Mouse (Mus musculus) neural tube, embryonic 15.5 days (tissue): Measurements from ENCODE around the gene Pi4k2a. TPM values are rescaled to one million over a fixed set of nuclear protein-coding genes. Genes with fewer than 3 reads are reported as not detected.
"Not testable (repeated sequence)": the region's sequence is repeated elsewhere in the genome, so short reads cannot be mapped to it uniquely, and the experiment has no call there.

ENCODE experiments used
- ATAC-seq: fragments of 200-750 bp; cut with Nextera tagmentation; 2 replicates; pipeline ENCODE4 v1.8.0; 2017; ENCODE audit warnings: mild to moderate bottlenecking, moderate TSS enrichment, moderate library complexity; ENCODE audit not compliant: low FRiP score
- H3K27ac ChIP-seq: fragments of 300-500 bp; sonication (generic); replicated peaks from 2 replicates; pipeline ENCODE4 v1.5.1; 2015; ENCODE audit warnings: mild to moderate bottlenecking, inconsistent platforms
- H3K27me3 ChIP-seq: fragments of 300-500 bp; sonication (generic); replicated peaks from 2 replicates; pipeline ENCODE4 v1.6.1; 2015; ENCODE audit warnings: inconsistent platforms
- H3K36me3 ChIP-seq: fragments of 300-500 bp; sonication (generic); 2 replicates; pipeline ENCODE4 v1.6.1; 2015; ENCODE audit warnings: inconsistent platforms
- H3K4me1 ChIP-seq: fragments of 300-500 bp; sonication (generic); 2 replicates; pipeline ENCODE4 v1.6.1; 2015; ENCODE audit warnings: inconsistent platforms
- H3K4me2 ChIP-seq: fragments of 300-500 bp; sonication (generic); 2 replicates; pipeline ENCODE4 v1.6.1; 2015; ENCODE audit warnings: inconsistent platforms, mild to moderate bottlenecking, moderate library complexity
- H3K4me3 ChIP-seq: fragments of 300-500 bp; sonication (generic); replicated peaks from 2 replicates; pipeline ENCODE4 v1.5.1; 2015; ENCODE audit warnings: mild to moderate bottlenecking, inconsistent platforms
- H3K9ac ChIP-seq: fragments of 300-500 bp; sonication (generic); replicated peaks from 2 replicates; pipeline ENCODE4 v1.6.1; 2015; ENCODE audit warnings: mild to moderate bottlenecking, inconsistent platforms
- H3K9me3 ChIP-seq: fragments of 300-500 bp; sonication (generic); replicated peaks from 2 replicates; pipeline ENCODE4 v1.6.1; 2016; ENCODE audit warnings: inconsistent platforms
- WGBS: fragments of 180-500 bp; shearing (Covaris S2); methylation state at CpG from one replicate; pipeline ENCODE4 v1.1.7; 2015; ENCODE audit warnings: mixed read lengths; 5-methylcytosine and 5-hydroxymethylcytosine counted together
- polyA plus RNA-seq: library from polyadenylated mRNA; unstranded; fragments of >200 nt; fragmentation: Nextera tagmentation; extraction: Ambion mirVana; gene quantifications from 2 replicates; pipeline ENCODE4 v1.2.1, GENCODE M21; 2015

The Pi4k2a gene
- polyA plus RNA-seq, 1 experiment from 2014 or later = 33.5 TPM

- Histone ChIP-seq H3K4me1 (no peaks in the 10 kb centered on the region), H3K4me3 (no peak overlapping the region), H3K4me2 (no peak overlapping the region), H3K36me3 (peaks cover 6% of the 10 kb centered on the region; the same call in 1 of the 2 replicates), H3K27me3 (no peaks in the 10 kb centered on the region), H3K9me3 (no peaks in the 10 kb centered on the region), H3K27ac (no peak overlapping the region), H3K9ac (no peak overlapping the region)
- 88% methylated on average over 11 of the region's 11 CpGs for WGBS
- no peak for ATAC-seq
These were observed 21.6 kb upstream of the Pi4k2a start for GRCm38 (mm10) chr19:42068441-42069240.

GRCm38 (mm10) chr19:42069241-42069525 is 21.1 kb upstream of the Pi4k2a start:
- Histone ChIP-seq H3K4me3 (no peak overlapping the region), H3K27me3 (no peaks in the 10 kb centered on the region), H3K9ac (no peak overlapping the region), H3K4me1 (no peaks in the 10 kb centered on the region), H3K36me3 (peaks cover 10% of the 10 kb centered on the region; the same call in 1 of the 2 replicates), H3K9me3 (no peaks in the 10 kb centered on the region), H3K4me2 (no peak overlapping the region), H3K27ac (no peak overlapping the region)
- 69% methylated on average over 6 of the region's 6 CpGs for WGBS
- no peak for ATAC-seq

DNA sequence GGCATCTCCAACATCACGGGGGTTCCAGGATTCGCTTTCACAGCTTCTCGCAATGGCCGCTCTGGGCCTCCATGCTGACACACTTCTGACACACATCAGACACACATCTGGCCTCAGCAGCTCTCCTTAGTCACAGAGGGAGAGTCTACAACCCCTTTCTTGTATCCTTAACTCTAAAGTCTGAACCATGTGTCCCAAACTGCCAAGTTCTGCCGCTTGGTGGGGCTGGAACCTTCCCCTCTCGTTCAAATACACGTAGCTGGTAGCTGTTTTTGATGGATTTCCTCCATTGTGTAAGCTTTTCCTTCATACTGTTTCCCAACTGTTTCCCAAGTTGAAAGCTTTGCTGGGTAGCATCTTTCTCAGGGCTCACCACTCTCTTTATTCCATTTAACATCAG is 19.0 kb upstream of the Pi4k2a start:
- no peak overlapping the region for H3K4me2 ChIP-seq
- H3K36me3 ChIP-seq = peaks cover 31% of the 10 kb centered on the region
- no peak overlapping the region for H3K4me3 ChIP-seq
- H3K9ac ChIP-seq = no peak overlapping the region
- WGBS = 85% methylated on average over 7 of the region's 7 CpGs
- no peaks in the 10 kb centered on the region for H3K27me3 ChIP-seq
- no peaks in the 10 kb centered on the region for H3K9me3 ChIP-seq
- H3K4me1 ChIP-seq = no peaks in the 10 kb centered on the region
- H3K27ac ChIP-seq = no peak overlapping the region
- ATAC-seq = no peak

GRCm38 (mm10) chr19:42071886-42072608 is 18.2 kb upstream of the Pi4k2a start:
- Histone ChIP-seq H3K4me2 (no peak overlapping the region), H3K36me3 (peaks cover 37% of the 10 kb centered on the region), H3K27ac (no peak overlapping the region), H3K9me3 (no peaks in the 10 kb centered on the region), H3K4me3 (no peak overlapping the region), H3K4me1 (no peaks in the 10 kb centered on the region), H3K27me3 (no peaks in the 10 kb centered on the region), H3K9ac (no peak overlapping the region)
- no peak for ATAC-seq
- 85% methylated on average over 15 of the region's 15 CpGs for WGBS

DNA sequence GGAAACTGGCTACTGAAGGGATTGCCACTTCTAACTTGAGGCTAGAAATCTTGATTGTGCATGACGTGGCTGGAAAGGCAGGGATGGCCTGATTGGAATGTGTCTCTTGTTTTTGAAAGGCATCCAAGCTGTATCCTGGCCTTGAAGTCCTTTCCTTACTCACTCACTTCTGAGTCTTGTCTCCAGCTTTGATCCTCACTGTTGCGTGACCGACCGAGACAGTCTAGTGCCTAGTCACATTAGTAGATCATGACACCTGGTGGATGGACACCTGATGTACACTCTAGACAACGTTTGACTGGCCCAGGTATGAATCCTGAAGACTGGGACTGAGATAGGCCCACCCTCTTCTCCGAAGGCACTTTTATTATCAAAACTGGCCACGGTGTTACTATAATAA is 17.5 kb upstream of the Pi4k2a start:
- no peak overlapping the region for H3K4me2 ChIP-seq
- peaks cover 41% of the 10 kb centered on the region for H3K36me3 ChIP-seq
- no peaks in the 10 kb centered on the region for H3K27me3 ChIP-seq
- H3K27ac ChIP-seq = no peak overlapping the region
- no peaks in the 10 kb centered on the region for H3K4me1 ChIP-seq
- H3K9me3 ChIP-seq = no peaks in the 10 kb centered on the region
- H3K9ac ChIP-seq = no peak overlapping the region
- no peak overlapping the region for H3K4me3 ChIP-seq
- 84% methylated on average over 7 of the region's 7 CpGs for WGBS
- no peak for ATAC-seq

- Histone ChIP-seq H3K9ac (no peak overlapping the region), H3K27me3 (no peaks in the 10 kb centered on the region), H3K4me3 (no peak overlapping the region), H3K4me2 (no peak overlapping the region), H3K36me3 (peaks cover 48% of the 10 kb centered on the region), H3K4me1 (no peaks in the 10 kb centered on the region), H3K27ac (no peak overlapping the region), H3K9me3 (no peaks in the 10 kb centered on the region)
- ATAC-seq = no peak
- WGBS = 83% methylated on average over 2 of the region's 2 CpGs
These were observed 15.2 kb upstream of the Pi4k2a start for GRCm38 (mm10) chr19:42075051-42075450.

- WGBS = 88% methylated on average over 16 of the region's 16 CpGs
- Histone ChIP-seq H3K4me3 (no peak overlapping the region), H3K4me1 (no peaks in the 10 kb centered on the region), H3K9ac (no peak overlapping the region), H3K4me2 (no peak overlapping the region), H3K27me3 (no peaks in the 10 kb centered on the region), H3K9me3 (no peaks in the 10 kb centered on the region), H3K36me3 (peaks cover 48% of the 10 kb centered on the region), H3K27ac (no peak overlapping the region)
- ATAC-seq = no peak
These were observed 14.3 kb upstream of the Pi4k2a start for GRCm38 (mm10) chr19:42075992-42076391.

DNA sequence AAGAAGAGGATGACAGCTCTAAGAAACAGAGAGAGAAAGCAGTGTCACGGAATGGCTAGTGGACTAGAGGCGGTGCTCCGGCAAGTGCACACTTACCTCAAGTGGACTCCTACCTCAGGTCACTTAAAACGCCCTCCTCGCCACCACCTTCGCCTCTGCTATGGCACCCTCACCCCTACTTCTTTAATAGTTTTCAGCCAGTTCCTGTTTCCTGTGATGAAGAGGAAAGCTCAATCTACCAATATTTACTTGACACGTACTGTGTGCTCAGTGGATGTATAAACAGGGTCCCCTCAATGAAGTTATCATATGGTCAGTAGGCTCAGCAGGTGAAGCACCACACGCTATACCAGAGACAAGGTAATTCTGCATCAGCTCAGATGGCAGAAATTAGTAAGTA is 11.7 kb upstream of the Pi4k2a start:
- Histone ChIP-seq H3K4me3 (no peak overlapping the region), H3K27ac (no peak overlapping the region), H3K4me2 (no peak overlapping the region), H3K9me3 (no peaks in the 10 kb centered on the region), H3K36me3 (peaks cover 43% of the 10 kb centered on the region), H3K27me3 (no peaks in the 10 kb centered on the region), H3K4me1 (no peaks in the 10 kb centered on the region), H3K9ac (no peak overlapping the region)
- 96% methylated on average over 8 of the region's 8 CpGs for WGBS
- ATAC-seq = no peak

GRCm38 (mm10) chr19:42079006-42079405 is 11.3 kb upstream of the Pi4k2a start:
- H3K9me3 ChIP-seq = no peaks in the 10 kb centered on the region
- no peak for ATAC-seq
- no peak overlapping the region for H3K4me3 ChIP-seq
- H3K36me3 ChIP-seq = peaks cover 40% of the 10 kb centered on the region
- no peaks in the 10 kb centered on the region for H3K4me1 ChIP-seq
- no peak overlapping the region for H3K4me2 ChIP-seq
- no peak overlapping the region for H3K9ac ChIP-seq
- 94% methylated on average over 12 of the region's 12 CpGs for WGBS
- H3K27ac ChIP-seq = no peak overlapping the region
- no peaks in the 10 kb centered on the region for H3K27me3 ChIP-seq

DNA sequence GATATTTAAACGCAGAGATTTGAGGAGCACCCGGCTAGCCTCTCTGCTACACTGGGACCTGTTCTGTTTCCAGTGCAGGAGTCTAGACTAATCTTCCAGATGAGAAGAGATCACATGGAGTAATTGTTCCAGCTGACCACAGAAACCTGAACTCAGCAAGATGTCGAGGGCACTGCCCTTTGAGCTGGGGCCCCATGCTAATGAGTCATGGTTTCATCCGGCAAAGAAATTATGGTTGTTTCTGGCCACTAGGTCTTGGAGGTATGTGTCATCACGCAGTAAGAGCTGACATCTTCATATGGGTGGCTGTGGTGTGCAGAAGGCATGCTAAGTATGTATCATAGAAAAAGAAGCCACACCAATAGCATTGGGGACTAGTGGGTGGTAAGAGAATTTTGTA is 10.3 kb upstream of the Pi4k2a start:
- no peak for ATAC-seq
- no peaks in the 10 kb centered on the region for H3K9me3 ChIP-seq
- no peaks in the 10 kb centered on the region for H3K27me3 ChIP-seq
- 0 out of 2 replicates have a peak, but pooled peaks cover 2% of the 10 kb centered on the region for H3K4me1 ChIP-seq
- H3K9ac ChIP-seq = no peak overlapping the region
- H3K36me3 ChIP-seq = peaks cover 30% of the 10 kb centered on the region
- H3K4me3 ChIP-seq = no peak overlapping the region
- 84% methylated on average over 5 of the region's 5 CpGs for WGBS
- H3K4me2 ChIP-seq = no peak overlapping the region
- no peak overlapping the region for H3K27ac ChIP-seq

- no peak overlapping the region for H3K4me3 ChIP-seq
- no peak for ATAC-seq
- no peak overlapping the region for H3K4me2 ChIP-seq
- no peaks in the 10 kb centered on the region for H3K9me3 ChIP-seq
- peaks cover 25% of the 10 kb centered on the region for H3K36me3 ChIP-seq
- no peak overlapping the region for H3K27ac ChIP-seq
- no peak overlapping the region for H3K9ac ChIP-seq
- no peaks in the 10 kb centered on the region for H3K27me3 ChIP-seq
- peaks cover 4% of the 10 kb centered on the region; the same call in 1 of the 2 replicates for H3K4me1 ChIP-seq
- 64% methylated on average over 11 of the region's 11 CpGs for WGBS
These were observed 9.8 kb upstream of the Pi4k2a start for GRCm38 (mm10) chr19:42080469-42080868.

GRCm38 (mm10) chr19:42081613-42082012 is 8.7 kb upstream of the Pi4k2a start:
- not testable (repeated sequence) for H3K4me3 ChIP-seq, H3K4me2 ChIP-seq, H3K27me3 ChIP-seq, H3K27ac ChIP-seq, ATAC-seq, H3K9ac ChIP-seq, H3K9me3 ChIP-seq
- H3K4me1 ChIP-seq = peaks cover 11% of the 10 kb centered on the region
- H3K36me3 ChIP-seq = peaks cover 14% of the 10 kb centered on the region
- 94% methylated on average over 5 of the region's 5 CpGs for WGBS
